Mouse (Mus musculus): ENCODE data around the gene Atrnl1.

The Atrnl1 gene

DNA sequence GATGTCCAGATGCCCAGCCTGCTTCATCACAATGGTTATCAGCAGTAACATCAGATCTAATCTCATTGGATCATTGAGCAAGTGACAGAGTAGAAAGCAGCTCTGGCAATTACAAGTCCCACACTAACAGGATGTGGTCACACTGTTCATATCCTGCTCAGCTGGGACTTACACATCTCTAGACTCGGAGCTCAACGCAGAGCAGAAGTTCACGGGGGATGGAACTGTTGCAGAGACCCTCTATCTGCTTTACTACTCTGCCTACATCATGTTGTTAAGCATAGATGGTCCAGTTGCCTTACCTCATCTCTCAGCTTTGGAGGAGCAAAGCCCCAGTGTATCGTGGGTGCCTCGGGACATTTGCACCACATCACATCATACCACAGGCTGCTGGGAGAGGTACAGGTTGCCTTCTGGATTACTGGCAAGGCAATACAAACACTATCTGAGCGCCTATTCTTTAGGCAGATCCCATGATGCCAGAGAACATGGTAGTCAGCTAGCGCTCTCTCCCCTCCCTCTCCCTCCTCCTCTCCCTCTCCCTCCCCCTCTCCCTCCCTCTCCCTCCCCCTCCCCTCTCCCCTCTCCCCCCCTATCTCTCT, 533.1 kb downstream of the Atrnl1 start:
- DNase-seq = no peak

DNA sequence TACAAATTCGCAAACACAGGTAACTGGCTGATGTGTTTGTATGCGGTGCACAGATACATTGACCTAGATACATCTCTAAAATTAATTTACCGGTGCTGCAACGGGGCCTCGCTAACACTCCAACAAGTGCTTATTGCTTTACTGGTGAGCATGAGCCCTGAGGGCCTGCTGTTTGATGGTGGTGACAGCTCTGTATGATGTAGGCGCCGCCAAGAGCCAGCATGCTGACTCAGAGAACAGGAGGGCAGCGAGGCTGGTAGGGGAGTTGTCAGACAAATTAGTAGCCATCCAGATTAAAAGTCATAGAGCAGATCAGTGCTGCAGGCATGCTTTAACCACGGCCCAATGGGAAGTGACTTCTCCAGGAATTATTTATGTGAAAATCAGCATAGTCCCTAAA, 534.7 kb downstream of the Atrnl1 start:
- DNase-seq = no peak

- no peak for DNase-seq
Observed at GRCm38 (mm10) chr19:58151257-58151656, 540.4 kb downstream of the Atrnl1 start.

DNA sequence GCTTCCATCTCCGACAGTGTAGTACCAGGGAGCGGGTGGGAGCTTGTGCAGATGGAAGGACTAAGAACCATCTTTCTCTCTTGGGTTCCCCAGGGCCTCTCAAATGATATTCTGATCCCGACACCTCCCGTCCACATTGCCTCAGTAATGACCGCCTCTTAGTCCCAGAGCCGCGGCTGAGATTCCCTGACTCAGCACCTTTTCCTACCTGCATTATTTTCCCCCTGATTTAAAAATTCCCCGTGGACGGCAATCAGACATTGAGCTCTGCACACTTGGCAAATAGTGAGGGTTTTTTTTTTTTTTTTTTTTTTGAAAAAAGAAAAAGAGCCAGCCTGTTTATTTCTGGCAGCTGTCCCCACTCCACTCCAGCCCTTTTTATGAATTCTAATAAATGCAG, 550.7 kb downstream of the Atrnl1 start:
- DNase-seq = no peak

GRCm38 (mm10) chr19:58164896-58165634, 554.2 kb downstream of the Atrnl1 start:
- DNase-seq = no peak

- DNase-seq = peak; percentile 17
Observed at GRCm38 (mm10) chr19:58165635-58166015, 554.8 kb downstream of the Atrnl1 start.

DNA sequence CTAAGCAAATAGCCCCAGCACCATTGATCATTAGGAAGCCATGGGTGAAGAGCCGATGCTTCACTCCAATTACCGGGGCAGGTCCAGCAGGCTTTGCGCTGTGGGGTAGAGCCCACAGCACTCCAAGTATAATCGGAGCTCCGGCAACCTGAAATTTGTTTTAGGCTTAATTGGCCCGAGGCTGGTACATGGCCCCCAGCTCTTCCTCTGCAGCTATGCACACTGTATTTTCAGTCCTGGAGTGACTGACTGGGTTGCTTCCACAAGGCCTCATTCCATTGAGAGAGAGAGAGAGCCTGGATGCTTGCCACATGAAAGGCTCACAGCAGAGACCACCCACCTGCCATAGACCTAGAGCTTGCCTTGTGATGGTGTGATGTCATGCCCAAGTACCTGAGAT, 555.3 kb downstream of the Atrnl1 start:
- peak; percentile 13 for DNase-seq

DNA sequence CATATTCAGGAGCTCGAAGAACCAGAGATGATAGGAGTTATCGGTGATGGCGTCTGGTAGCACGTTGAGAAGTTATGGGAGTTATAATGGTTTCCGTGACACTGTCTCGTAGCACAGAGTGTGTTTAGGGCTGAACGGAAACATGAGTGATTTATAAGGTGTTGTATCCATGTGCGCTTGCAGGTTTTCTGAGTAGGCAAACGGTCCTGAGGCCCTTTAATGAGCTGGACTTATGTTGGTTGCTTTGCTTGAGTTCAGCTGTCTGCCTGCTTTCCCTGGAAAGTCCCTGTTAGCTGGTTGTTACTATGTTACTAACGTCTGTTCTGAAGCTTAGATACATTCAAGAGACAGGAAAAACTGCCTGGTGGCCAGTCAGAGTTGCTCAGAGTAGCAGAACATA, 567.6 kb downstream of the Atrnl1 start:
- DNase-seq = no peak

DNA sequence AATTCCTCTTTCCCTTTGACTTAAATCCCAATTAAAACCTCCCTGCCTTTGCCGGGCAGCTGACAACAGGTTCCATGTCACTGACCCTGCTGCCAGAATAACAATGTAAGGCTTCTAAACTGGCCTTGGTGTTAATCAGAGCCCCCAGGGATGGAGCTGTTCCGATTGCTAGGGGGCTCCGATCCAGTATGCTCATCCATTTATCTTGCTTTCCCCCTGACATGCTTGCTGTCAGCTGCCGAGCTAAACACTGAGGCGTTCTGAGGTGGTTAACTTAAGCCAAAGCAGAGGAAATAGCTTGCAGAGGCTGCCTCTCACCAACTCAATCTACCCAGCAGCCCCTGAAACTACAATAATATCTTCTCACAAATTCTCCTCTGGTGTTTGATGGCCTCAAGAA, 569.9 kb downstream of the Atrnl1 start:
- peak; percentile 54 for DNase-seq

Measured in embryo, embryonic 11 days (tissue).